Mouse (Mus musculus) heart, postnatal 4 days (tissue): ENCODE measurements at regions not wholly inside any gene's neighbourhood (a gene's known extent, or its start where the extent isn't known, plus 50 kb on each side); places are given as distances from the start of the nearest gene placed in this dataset.

ENCODE experiments used
- DNase-seq: peaks from one replicate; pipeline ENCODE4 v3.0.0; 2021

GRCm38 (mm10) chr6:78899952-78900351, 431.3 kb upstream of the Reg3g start:
- DNase-seq, result peak; percentile 41

GRCm38 (mm10) chr6:78892730-78893129, 424.1 kb upstream of the Reg3g start:
- DNase-seq, result no peak

- no peak for DNase-seq
Observed at GRCm38 (mm10) chr6:78863031-78863430, 394.4 kb upstream of the Reg3g start.

- DNase-seq, result no peak
Observed at GRCm38 (mm10) chr6:78841261-78841660, 372.6 kb upstream of the Reg3g start.

GRCm38 (mm10) chr6:78825901-78826629, 357.4 kb upstream of the Reg3g start:
- DNase-seq, result no peak

GRCm38 (mm10) chr6:78821251-78821650, 352.6 kb upstream of the Reg3g start:
- DNase-seq, result no peak

GRCm38 (mm10) chr6:78797013-78797412, 328.3 kb upstream of the Reg3g start:
- DNase-seq, result no peak

- no peak for DNase-seq
Observed at GRCm38 (mm10) chr6:78788972-78789371, 320.3 kb upstream of the Reg3g start.

- DNase-seq, result no peak
Observed at GRCm38 (mm10) chr6:78757619-78758018, 288.9 kb upstream of the Reg3g start.
